Mouse (Mus musculus) olfactory bulb, adult 2 months (tissue): Measurements from ENCODE around the gene Rbm25.
A peak's percentile ranks its signal among the peaks of the same experiment; 100 is the strongest.

Experiments used
- CTCF ChIP-seq: fragments of 200-500 bp; IDR thresholded peaks from 2 replicates; pipeline ENCODE4 v1.5.1; 2012; ENCODE audit warnings: low read depth, mild to moderate bottlenecking, low read length, moderate library complexity; ENCODE audit not compliant: insufficient read depth
- POLR2A ChIP-seq: fragments of 200-500 bp; IDR thresholded peaks from 2 replicates; pipeline ENCODE4 v1.6.1; 2012; ENCODE audit warnings: mild to moderate bottlenecking, low read depth, low read length, moderate library complexity; ENCODE audit not compliant: insufficient read depth

DNA sequence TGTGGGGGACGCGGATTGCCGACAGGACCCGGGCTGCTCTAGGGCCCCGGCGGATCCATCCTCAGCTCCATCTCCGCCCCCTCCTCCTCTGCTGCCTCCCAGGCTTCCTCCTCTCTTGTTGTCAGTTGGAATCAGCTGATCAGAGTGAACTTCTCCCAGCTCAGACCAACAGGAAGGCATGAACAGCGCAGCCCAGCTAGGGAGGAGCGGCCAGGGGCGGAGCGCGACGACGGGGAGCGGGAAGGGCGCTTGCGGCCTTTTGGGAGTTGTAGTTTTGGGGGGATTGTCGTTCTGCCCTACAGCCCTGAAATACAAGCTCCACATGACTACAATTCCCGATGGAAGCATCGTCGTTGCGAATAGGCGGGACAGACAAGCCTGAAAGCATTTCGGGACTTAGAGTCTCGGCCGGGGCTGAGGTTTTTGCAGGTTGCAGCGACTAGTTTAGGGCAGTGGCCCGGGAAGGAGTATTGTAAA is 34.0 kb upstream of the Rbm25 start, which contains the start of gene Zfyve1:
- TF ChIP-seq CTCF (no peak), POLR2A (peak; percentile 49)
